Mouse (Mus musculus): Measurements from ENCODE around the gene Arvcf. TPM values are rescaled to one million over a fixed set of nuclear protein-coding genes. Genes with fewer than 3 reads are reported as not detected.

The Arvcf gene
- total and polyA plus RNA-seq, 3 experiments, result 9.1 to 14.5 TPM; not detected in 1

DNA sequence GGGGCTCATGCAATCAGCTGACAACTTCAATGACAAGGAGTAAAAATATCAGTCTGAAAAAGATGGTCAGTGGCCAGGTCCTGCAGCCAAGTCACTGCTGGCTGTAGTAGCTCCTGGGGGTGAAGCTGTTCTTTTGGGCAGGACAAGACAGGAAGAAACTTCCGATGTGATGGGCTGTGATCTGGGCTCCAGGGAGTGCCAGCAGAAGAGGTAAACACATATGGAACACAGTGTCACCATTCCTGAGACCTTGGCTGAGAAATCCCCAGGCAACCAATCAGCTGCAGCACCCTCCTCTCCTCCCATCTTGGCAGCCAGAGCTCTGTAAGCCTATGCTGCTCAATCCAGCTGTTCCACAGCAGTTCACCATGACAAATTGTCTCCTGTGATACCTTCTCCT, 8.1 kb upstream of the Arvcf start:
- no peak for TF ChIP-seq HCFC1 (IDR thresholded peaks at IDR 0.05; ENCODE audit: low read depth, low read length)
- no peak for TF ChIP-seq POLR2AphosphoS5 (IDR thresholded peaks at IDR 0.05; ENCODE audit: borderline replicate concordance, low read depth, low read length)
- TF ChIP-seq MXI1 (IDR thresholded peaks at IDR 0.05; ENCODE audit: low read depth, low read length), result no peak
- Histone ChIP-seq H3K27me3 (ENCODE audit: control insufficient read depth in 1 of 2, insufficient read depth in 2 of 2, low read length in 2 of 2) (no peaks in the 10 kb centered on the region), H3K9ac (ENCODE audit: control insufficient read depth, low read depth, low read length, poor library complexity, severe bottlenecking) (no peak overlapping the region), H3K79me2 (ENCODE audit: control insufficient read depth, insufficient read depth, low read length, poor library complexity) (peaks cover 17% of the 10 kb centered on the region), H3K4me1 (ENCODE audit: control insufficient read depth in 1 of 2, insufficient read depth in 2 of 2, low read length in 2 of 2) (peaks cover 9 to 15% of the 10 kb centered on the region in 2 experiments), H3K4me3 (ENCODE audit: control insufficient read depth in 1 of 2, insufficient read depth in 1 of 2, low read depth in 2 of 2, low read length in 2 of 2) (no peak overlapping the region), H3K27ac (ENCODE audit: control insufficient read depth, low read depth, low read length) (no peak overlapping the region), H3K9me3 (replicated peaks; ENCODE audit: insufficient read depth, low read length) (no peaks in the 10 kb centered on the region), H3K36me3 (ENCODE audit: control insufficient read depth in 1 of 2, insufficient read depth in 2 of 2, low read length in 2 of 2) (peaks cover 2 to 23% of the 10 kb centered on the region in 2 experiments; a peak in 3 of 4 replicates)
- no peak for DNase-seq (ENCODE audit: low read depth, low spot score)

DNA sequence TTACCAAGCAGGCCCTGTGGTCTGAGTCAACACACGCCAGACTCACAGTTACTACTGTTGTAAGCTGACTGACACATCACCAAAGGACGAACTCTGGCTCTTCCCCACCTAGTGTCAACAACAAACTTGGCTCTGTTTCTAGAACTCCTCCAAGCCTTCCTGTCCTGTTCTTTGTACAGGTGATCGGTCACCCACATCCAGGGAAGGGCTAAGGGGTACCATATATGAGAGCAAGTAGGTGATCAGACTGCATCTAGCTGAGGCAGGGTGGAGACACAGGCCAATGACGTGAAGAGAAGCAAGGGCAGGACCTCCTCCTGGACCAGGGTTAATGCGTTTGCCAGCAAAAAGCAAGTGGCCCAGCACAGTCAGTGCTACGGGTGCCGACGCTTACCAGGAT, 6.4 kb upstream of the Arvcf start:
- H3K4me1 ChIP-seq (ENCODE audit: control insufficient read depth in 1 of 2, insufficient read depth in 2 of 2, low read length in 2 of 2), result peaks cover 9 to 15% of the 10 kb centered on the region in 2 experiments
- peak overlapping the region; percentile 69 for H3K27ac ChIP-seq (ENCODE audit: control insufficient read depth, low read depth, low read length)
- H3K4me3 ChIP-seq (ENCODE audit: control insufficient read depth in 1 of 2, insufficient read depth in 1 of 2, low read depth in 2 of 2, low read length in 2 of 2), result peak overlapping the region in 1 of 2 experiments; percentile 12; a peak in 1 of 4 replicates
- peaks cover 17% of the 10 kb centered on the region for H3K79me2 ChIP-seq (ENCODE audit: control insufficient read depth, insufficient read depth, low read length, poor library complexity)
- no peak overlapping the region for H3K9ac ChIP-seq (ENCODE audit: control insufficient read depth, low read depth, low read length, poor library complexity, severe bottlenecking)
- peaks cover 2 to 23% of the 10 kb centered on the region in 2 experiments; a peak in 2 of 4 replicates for H3K36me3 ChIP-seq (ENCODE audit: control insufficient read depth in 1 of 2, insufficient read depth in 2 of 2, low read length in 2 of 2)
- no peaks in the 10 kb centered on the region for H3K9me3 ChIP-seq (replicated peaks; ENCODE audit: insufficient read depth, low read length)
- DNase-seq (ENCODE audit: low read depth, low spot score), result no peak
- no peaks in the 10 kb centered on the region for H3K27me3 ChIP-seq (ENCODE audit: control insufficient read depth in 1 of 2, insufficient read depth in 2 of 2, low read length in 2 of 2)
- TF ChIP-seq POLR2A (IDR thresholded peaks at IDR 0.05; ENCODE audit: control insufficient read depth in 1 of 2, insufficient read depth in 1 of 2, low read depth in 1 of 2, low read length in 2 of 2, poor library complexity in 1 of 2), result no peak
- TF ChIP-seq ZMIZ1 (IDR thresholded peaks at IDR 0.05; ENCODE audit: low read depth, low read length), result no peak
- no peak for TF ChIP-seq MYC (IDR thresholded peaks at IDR 0.05; ENCODE audit: low read depth, low read length)
- TF ChIP-seq GATA1 (IDR thresholded peaks at IDR 0.05; ENCODE audit: low read depth, low read length), result no peak

- Histone ChIP-seq H3K36me3 (ENCODE audit: control insufficient read depth in 1 of 2, insufficient read depth in 2 of 2, low read length in 2 of 2) (peaks cover 0 to 23% of the 10 kb centered on the region in 2 experiments; a peak in 2 of 4 replicates), H3K9me3 (replicated peaks; ENCODE audit: insufficient read depth, low read length) (no peaks in the 10 kb centered on the region), H3K79me2 (ENCODE audit: control insufficient read depth, insufficient read depth, low read length, poor library complexity) (peaks cover 17% of the 10 kb centered on the region), H3K9ac (ENCODE audit: control insufficient read depth, low read depth, low read length, poor library complexity, severe bottlenecking) (peak overlapping the region; percentile 86), H3K27ac (ENCODE audit: control insufficient read depth, low read depth, low read length) (peak overlapping the region; percentile 88), H3K4me3 (ENCODE audit: control insufficient read depth in 1 of 2, insufficient read depth in 1 of 2, low read depth in 2 of 2, low read length in 2 of 2) (peak overlapping the region; percentile 80 to 92), H3K4me1 (ENCODE audit: control insufficient read depth in 1 of 2, insufficient read depth in 2 of 2, low read length in 2 of 2) (peaks cover 9 to 15% of the 10 kb centered on the region in 2 experiments), H3K27me3 (ENCODE audit: control insufficient read depth in 1 of 2, insufficient read depth in 2 of 2, low read length in 2 of 2) (no peaks in the 10 kb centered on the region)
- DNase-seq (ENCODE audit: low read depth, low spot score), result peak; percentile 93
- no peak for TF ChIP-seq POLR2A (IDR thresholded peaks at IDR 0.05; ENCODE audit: control insufficient read depth in 1 of 2, insufficient read depth in 1 of 2, low read depth in 1 of 2, low read length in 2 of 2, poor library complexity in 1 of 2)
- TF ChIP-seq GABPA (IDR thresholded peaks at IDR 0.05; ENCODE audit: low read depth, low read length), result no peak
- peak; percentile 99 for TF ChIP-seq TAL1 (IDR thresholded peaks at IDR 0.05; ENCODE audit: low read length)
- TF ChIP-seq CHD1 (IDR thresholded peaks at IDR 0.05; ENCODE audit: low read depth, low read length), result no peak
- TF ChIP-seq RCOR1 (IDR thresholded peaks at IDR 0.05; ENCODE audit: low read depth, low read length), result peak; percentile 90
- no peak for TF ChIP-seq HCFC1 (IDR thresholded peaks at IDR 0.05; ENCODE audit: low read depth, low read length)
- peak; percentile 65 for TF ChIP-seq MYC (IDR thresholded peaks at IDR 0.05; ENCODE audit: low read depth, low read length)
- no peak for TF ChIP-seq CHD2 (IDR thresholded peaks at IDR 0.05; ENCODE audit: low read length)
- TF ChIP-seq MEF2A (IDR thresholded peaks at IDR 0.05; ENCODE audit: extremely low read depth, insufficient replicate concordance, low read depth, low read length, poor library complexity, severe bottlenecking), result no peak
- no peak; the same call in 1 of the 2 replicates for TF ChIP-seq ELF1 (IDR thresholded peaks at IDR 0.05; ENCODE audit: low read depth, low read length)
- peak; percentile 87 for TF ChIP-seq SIN3A (IDR thresholded peaks at IDR 0.05; ENCODE audit: low read length)
- TF ChIP-seq CTCF (IDR thresholded peaks at IDR 0.05 in 2 of 3, conservative IDR thresholded peaks at IDR 0.05 in 1 of 3; ENCODE audit: control insufficient read depth in 1 of 3, insufficient read depth in 1 of 3, low read depth in 2 of 3, low read length in 3 of 3, poor library complexity in 1 of 3, severe bottlenecking in 1 of 3), result no peak
- TF ChIP-seq USF1 (IDR thresholded peaks at IDR 0.05; ENCODE audit: low read depth, low read length), result no peak
- TF ChIP-seq TBP (IDR thresholded peaks at IDR 0.05; ENCODE audit: low read depth, low read length), result 0 out of 2 replicates have a peak, but pooled peaks have one; percentile 45
- no peak; the same call in 1 of the 2 replicates for TF ChIP-seq NELFE (IDR thresholded peaks at IDR 0.05; ENCODE audit: low read depth, low read length)
- TF ChIP-seq SMC3 (IDR thresholded peaks at IDR 0.05; ENCODE audit: low read depth, low read length), result no peak
- no peak for TF ChIP-seq MXI1 (IDR thresholded peaks at IDR 0.05; ENCODE audit: low read depth, low read length)
- no peak for TF ChIP-seq POLR2AphosphoS2 (IDR thresholded peaks at IDR 0.05; ENCODE audit: low read length)
- TF ChIP-seq TCF12 (IDR thresholded peaks at IDR 0.05; ENCODE audit: low read depth, low read length), result peak; percentile 99
- peak; percentile 97 for TF ChIP-seq ZNF384 (IDR thresholded peaks at IDR 0.05; ENCODE audit: low read depth, low read length)
- TF ChIP-seq E2F4 (IDR thresholded peaks at IDR 0.05; ENCODE audit: borderline replicate concordance, low read depth, low read length), result no peak
- TF ChIP-seq UBTF (IDR thresholded peaks at IDR 0.05; ENCODE audit: borderline replicate concordance, insufficient read depth, low read depth, low read length), result no peak
- TF ChIP-seq POLR2AphosphoS5 (IDR thresholded peaks at IDR 0.05; ENCODE audit: borderline replicate concordance, low read depth, low read length), result no peak
Observed at GRCm38 (mm10) chr16:18342076-18342475, 5.9 kb upstream of the Arvcf start.

Data from MEL (cell line).